Mouse (Mus musculus) cerebellum, adult 9-10 months (tissue): ENCODE data around the gene Vmn1r28.
"Not testable (repeated sequence)": the region's sequence is repeated elsewhere in the genome, so short reads cannot be mapped to it uniquely, and the experiment has no call there.

ENCODE experiments used
- DNase-seq: peaks from one replicate; pipeline ENCODE4 v3.0.0; 2022

Vmn1r28 gene

DNA sequence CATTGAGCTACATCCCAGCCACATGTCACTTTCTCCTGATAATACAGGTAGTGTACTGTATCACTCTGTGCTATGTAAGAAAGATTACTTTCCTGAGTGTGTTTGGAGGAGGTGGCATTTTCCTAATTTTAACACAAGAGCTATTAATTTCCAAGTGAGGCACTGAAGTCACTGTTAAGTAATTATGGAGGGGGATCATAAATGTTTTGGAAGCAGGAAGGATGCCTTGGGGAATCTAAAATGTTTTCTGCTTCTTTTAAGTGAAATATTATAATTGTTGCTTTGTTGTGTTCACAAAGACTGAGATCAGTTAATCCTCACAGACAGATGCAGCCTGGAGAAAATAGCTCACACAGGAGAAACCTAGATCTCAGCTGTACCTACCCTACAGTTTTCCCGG, at the start of gene Vmn1r28:
TSS of gene Vmn1r28 (plus strand) at position 301 of the 400 bp plus-strand sequence.
- DNase-seq: no peak

DNA sequence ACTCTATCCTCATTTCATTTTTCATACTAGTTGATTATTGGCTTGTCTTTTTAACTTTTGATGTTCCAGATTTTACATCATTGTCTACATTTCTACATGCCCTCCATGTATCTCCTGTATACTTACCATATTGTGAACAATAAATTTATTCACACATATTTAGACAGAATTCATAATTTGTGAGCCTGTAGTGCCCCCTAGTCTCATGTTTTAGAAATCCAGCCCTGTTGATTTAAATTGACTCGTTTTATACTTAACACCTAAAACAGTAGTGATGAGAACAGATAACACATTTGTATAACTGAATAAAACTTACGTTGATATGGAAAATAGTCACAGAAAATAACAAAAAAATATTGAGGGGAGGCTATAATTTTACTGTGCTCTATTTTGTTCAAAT, 45.7 kb upstream of the Vmn1r28 start:
- DNase-seq: no peak

GRCm38 (mm10) chr6:58218721-58219120, 43.1 kb upstream of the Vmn1r28 start, which contains the start of gene Vmn1r27:
Gene Vmn1r27 (minus strand): TSS chr6:58218821.
- no peak for DNase-seq

DNA sequence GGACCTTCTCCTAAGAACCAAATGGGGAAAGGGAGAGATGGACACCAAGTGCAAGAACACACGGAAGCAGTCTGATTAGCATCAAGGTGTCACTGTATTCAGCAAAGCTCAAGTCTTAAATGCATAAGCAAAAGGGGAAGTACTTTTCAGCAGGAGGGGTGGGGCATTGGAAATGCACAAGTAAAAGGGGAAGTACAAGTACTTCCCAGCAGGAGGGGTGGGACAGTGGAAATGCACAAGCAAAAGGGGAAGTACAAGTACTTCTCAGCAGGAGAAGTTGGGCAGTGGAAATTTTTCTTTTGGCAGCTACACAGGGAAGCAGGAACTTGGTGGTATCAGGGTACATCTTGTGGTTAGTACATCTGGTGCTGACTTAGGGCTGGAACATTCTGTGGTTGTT, 17.8 kb downstream of the Vmn1r28 start:
- DNase-seq: not testable (repeated sequence)

DNA sequence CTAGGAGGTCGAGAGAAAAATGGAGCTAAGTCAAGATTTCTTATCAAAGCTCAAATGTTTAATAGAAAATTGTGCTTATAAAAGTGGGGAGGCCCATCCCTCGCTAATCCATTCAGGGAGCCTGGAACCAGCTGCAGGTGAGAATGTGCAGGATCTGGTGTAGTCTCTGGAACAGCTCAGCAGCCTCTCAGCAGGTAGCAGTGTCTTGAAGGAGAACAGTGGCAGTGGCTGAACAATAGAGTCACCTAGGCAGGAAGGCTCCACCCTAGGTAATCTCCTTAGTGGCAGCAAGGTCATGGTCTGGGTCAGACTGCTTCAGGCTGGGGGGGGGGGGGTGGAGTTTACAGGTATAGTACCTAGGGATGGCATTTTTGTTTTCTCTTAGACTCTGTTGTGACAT, 30.4 kb downstream of the Vmn1r28 start:
- no peak for DNase-seq

DNA sequence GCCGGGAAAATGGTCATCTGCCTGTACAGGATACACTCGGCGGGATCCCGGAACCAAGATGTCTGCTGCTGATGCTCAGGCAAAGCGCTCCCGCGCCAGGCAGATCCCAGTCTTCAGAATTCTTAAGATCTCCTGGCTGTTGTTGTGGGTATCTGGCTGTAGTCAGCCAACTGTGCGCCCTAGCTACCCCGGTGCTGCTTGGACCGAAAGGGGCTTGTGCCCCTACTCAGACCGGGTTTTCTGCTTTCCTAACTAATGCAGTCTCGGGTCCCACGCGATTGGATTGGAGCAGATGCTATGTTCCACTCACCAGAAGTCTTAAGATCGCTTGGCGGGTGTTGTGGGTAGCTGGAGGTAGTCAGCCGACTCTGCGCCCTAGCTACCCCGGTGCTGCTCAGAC, 36.7 kb downstream of the Vmn1r28 start:
- DNase-seq: not testable (repeated sequence)

- no peak for DNase-seq
These were observed 39.4 kb downstream of the Vmn1r28 start, which contains the start of gene Vmn1r29 for GRCm38 (mm10) chr6:58301249-58301648. Gene Vmn1r29 (plus strand): TSS chr6:58301549.
